Mouse (Mus musculus): ENCODE results near the gene Madcam1.
"Not testable (repeated sequence)": the region's sequence is repeated elsewhere in the genome, so short reads cannot be mapped to it uniquely, and the experiment has no call there.

Gene Madcam1

DNA sequence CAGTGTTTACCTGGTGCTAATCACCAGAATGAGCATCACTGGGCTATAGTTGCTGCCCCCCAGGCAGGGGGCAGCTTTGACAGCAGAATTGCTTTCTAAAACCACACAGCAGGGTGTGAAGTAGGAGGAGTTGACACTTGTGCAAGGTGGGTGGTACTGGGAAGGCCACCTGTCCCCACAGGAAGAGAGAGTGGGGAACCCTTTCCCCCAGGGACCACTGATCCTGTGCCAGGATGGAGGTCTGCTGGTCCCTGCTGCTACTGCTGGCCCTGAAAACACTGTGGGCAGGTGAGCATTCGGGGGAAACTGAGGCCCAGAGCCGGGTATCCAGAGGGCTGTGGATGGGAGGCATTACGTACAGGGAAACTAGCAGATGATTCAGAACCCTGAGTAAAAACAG is 24.8 kb downstream of the Madcam1 start:
- no peak for DNase-seq (ENCODE audit: low spot score in 2 of 2)

DNA sequence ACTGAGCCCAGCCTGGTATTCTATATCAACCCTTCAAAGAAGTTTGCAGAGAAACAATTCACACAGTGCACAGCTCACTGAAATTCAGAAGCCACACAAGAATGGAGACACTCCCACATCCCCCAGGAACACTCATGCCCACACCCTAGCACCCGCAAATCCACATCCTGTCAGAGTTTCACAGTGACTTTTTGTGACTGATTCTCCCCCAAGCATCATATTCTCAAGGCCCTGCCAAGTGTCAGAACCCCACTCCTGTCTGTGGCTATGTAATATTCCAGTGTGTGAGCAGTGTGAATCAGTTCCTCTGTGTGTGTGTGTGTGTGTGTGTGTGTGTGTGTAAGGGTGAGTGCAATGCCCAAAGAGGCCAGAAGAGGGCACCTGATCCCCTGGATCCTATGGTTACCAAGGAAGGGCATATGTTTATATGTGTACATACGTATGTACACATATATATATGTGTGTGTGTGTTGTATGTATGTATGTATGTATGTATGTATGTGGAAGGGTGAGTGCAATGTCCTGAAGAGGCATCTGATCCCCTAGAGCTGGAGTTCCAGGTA is 27.7 kb downstream of the Madcam1 start:
- DNase-seq (ENCODE audit: low spot score in 2 of 2): no peak

DNA sequence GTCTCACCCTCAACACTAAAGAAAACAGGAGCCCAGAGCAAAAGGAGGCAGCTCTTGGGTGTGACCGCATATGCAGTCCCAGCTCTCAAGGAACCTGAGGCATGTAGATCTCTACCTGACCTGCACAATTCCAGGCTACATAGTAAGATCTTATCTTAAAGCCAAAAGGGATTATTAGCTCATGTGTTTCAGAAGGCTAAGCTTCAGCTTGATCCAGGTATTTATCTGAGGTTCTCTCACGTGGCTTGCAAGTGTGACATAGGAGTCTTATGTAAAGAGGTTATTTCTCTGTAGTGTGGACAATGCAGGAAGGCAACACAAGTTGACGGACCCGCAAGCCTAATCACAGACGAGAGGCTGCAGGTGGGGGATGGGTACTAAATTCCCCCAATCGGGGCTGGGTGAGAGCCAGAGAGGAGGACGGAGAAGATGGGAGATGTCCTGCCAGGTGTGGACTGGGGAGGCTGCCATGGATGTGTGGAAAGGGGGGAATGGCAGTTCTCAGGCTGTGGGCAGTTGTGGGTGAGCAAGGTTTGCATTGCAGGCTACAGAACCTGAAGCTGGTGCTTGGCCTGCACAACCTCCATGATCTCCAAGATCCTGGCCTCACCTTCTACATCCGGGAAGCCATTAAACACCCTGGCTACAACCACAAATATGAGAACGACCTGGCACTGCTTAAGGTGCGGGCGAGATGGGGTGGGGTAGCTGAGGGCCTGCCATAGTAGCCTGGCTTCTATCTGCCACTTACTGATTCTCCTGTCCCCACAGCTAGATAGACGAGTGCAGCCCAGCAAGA is 29.4 kb downstream of the Madcam1 start:
- DNase-seq (ENCODE audit: low spot score in 2 of 2): no peak

GRCm38 (mm10) chr10:79694379-79694655 is 30.0 kb downstream of the Madcam1 start:
- DNase-seq (ENCODE audit: low spot score in 2 of 2): no peak

GRCm38 (mm10) chr10:79695231-79696128 is 31.1 kb downstream of the Madcam1 start:
- DNase-seq (ENCODE audit: low spot score in 2 of 2): peak in 1 of 2 experiments; percentile 65

DNA sequence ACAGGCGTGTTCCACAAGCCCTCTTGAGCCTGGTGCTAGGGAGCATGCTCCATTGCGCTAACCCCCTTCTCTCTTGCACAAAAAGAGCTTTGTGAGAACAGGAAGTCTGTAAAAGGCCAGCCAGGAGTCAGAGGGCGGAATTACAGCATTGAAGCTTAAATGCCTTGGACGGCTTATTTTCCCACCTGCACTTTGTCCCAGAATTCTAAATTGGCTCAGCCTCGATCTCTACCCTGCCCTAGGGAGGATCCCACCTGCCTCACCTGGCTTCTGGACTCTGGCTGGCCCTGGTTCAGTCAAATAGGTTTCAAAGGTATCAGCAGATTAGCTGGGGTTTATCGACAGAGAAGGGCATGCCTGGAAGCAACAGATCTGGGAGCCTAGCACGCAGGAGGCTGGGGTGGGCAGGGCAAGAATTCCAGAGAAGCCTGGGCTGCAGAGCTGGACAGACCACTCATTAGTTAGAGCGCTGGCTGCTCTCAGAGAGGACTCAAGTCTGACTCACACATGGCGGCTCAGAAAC is 31.8 kb downstream of the Madcam1 start:
- DNase-seq (ENCODE audit: low spot score in 2 of 2): no peak

GRCm38 (mm10) chr10:79697916-79698315 is 33.6 kb downstream of the Madcam1 start:
- DNase-seq (ENCODE audit: low spot score in 2 of 2): no peak

DNA sequence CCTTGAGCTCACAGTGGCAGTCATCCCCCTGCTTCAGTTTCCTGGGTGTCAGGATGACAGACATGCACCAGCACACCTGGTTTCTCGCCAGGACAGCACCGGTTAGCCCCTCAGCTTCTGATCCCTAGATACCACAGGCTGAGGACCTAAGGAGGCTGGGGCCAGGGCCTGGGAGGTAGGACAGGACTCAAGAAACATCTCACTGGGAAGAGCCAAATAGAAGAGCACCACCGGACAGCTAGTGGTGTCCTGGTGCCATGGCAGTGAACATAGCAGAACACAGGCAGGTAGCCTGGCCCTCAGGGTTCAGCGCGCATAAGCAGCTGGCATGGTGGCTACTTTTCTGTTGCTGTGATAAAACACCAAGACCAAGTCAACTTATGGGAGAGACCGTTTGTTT is 34.1 kb downstream of the Madcam1 start:
- DNase-seq (ENCODE audit: low spot score in 2 of 2): no peak

GRCm38 (mm10) chr10:79700676-79701075 is 36.3 kb downstream of the Madcam1 start:
- DNase-seq (ENCODE audit: low spot score in 2 of 2): no peak

DNA sequence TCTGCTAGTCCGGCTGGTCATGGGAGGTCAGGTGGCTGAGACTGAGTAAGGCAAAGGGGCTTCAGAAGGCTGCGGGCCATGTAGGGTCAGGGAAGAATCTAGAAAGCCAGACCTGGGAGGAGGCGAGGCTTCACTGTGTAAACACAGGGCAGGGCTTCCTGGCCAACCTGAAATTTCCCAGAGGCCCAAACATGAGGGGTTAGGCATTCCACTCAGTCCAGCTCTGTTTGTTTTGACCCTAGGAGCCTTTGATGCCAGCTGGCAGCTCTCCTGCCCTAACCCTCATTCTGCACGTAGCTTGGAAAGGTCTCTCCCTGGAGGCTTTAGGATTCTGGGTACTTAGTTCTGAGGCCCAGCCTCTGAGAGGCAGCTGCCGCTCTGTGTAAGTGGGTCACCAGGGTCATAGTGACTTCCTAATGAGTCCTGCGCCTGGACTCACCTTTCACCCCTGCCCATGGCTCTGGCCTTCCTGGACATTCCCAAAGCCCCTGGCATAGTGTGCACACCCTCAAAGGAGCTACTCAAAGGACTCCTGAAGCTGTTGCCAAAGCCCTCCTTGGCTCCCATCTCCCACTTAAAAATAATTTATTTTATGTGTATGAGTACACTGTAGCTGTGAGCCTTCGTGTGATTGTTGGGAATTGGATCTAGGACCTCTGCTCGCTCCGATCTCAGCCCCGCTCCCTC is 37.2 kb downstream of the Madcam1 start:
- DNase-seq (ENCODE audit: low spot score in 2 of 2): no peak

DNA sequence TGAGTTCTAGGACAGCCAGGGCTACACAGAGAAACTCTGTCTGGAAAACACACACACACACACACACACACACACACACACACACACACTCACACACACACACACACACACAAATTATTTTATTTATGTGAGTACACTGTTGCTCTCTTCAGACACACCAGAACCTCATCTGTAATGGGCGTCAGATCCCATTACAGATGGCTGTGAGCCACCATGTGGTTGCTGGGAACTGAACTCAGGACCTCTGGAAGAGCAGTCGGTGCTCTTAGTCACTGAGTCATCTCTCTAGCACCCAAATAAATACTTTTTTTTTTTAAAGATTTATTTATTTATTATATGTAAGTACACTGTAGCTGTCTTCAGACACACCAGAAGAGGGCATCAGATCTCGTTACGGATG is 38.6 kb downstream of the Madcam1 start:
- not testable (repeated sequence) for DNase-seq (ENCODE audit: low spot score in 2 of 2)

GRCm38 (mm10) chr10:79703541-79703940 is 39.2 kb downstream of the Madcam1 start:
- no peak for DNase-seq (ENCODE audit: low spot score in 2 of 2)

GRCm38 (mm10) chr10:79704065-79704969 is 40.0 kb downstream of the Madcam1 start, which contains the start of gene Bsg:
Gene Bsg, plus strand, starts transcription at chr10:79704491.
- peak; percentile 94 to 99 for DNase-seq (ENCODE audit: low spot score in 2 of 2)

GRCm38 (mm10) chr10:79704970-79705360 is 40.6 kb downstream of the Madcam1 start:
- no peak for DNase-seq (ENCODE audit: low spot score in 2 of 2)

- DNase-seq (ENCODE audit: low spot score in 2 of 2): no peak
Observed at GRCm38 (mm10) chr10:79705951-79706350, 41.6 kb downstream of the Madcam1 start.

DNA sequence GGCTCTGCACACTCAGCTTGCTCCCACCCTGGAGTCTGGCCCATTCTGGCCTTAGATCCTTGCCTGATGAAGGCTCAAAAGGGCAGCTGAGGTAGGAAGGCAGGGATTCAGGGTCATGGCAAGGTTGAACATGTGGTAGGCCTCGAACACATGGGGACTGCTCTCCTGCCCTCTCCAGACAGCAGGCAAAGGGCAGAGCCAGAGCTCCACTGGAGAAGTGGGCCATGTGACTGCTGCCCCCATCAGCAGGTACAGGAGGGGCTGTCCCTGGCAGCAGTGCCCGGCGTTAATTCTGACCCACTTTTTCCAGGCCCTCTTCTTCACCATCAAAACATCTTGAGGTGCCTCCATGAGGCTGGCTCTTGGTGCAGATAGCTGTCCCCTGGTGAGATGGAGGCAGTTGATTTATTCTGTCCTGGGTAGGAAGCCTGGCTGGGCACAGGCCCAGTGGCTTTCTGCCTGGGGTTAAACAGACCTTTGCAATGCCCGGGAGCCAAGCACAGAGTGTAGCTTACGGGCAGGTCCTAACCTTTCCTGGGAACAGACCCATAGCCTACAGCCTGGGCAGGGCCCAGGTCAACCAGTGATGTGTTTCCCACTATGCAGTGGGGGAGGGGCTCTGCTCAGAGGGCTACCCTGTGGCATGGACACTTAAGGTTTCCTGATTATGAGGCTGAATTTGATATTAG is 42.2 kb downstream of the Madcam1 start:
- DNase-seq (ENCODE audit: low spot score in 2 of 2): no peak

- no peak for DNase-seq (ENCODE audit: low spot score in 2 of 2)
Observed at GRCm38 (mm10) chr10:79707162-79707561, 42.8 kb downstream of the Madcam1 start.

GRCm38 (mm10) chr10:79707759-79708158 is 43.4 kb downstream of the Madcam1 start:
- DNase-seq (ENCODE audit: low spot score in 2 of 2): no peak

DNA sequence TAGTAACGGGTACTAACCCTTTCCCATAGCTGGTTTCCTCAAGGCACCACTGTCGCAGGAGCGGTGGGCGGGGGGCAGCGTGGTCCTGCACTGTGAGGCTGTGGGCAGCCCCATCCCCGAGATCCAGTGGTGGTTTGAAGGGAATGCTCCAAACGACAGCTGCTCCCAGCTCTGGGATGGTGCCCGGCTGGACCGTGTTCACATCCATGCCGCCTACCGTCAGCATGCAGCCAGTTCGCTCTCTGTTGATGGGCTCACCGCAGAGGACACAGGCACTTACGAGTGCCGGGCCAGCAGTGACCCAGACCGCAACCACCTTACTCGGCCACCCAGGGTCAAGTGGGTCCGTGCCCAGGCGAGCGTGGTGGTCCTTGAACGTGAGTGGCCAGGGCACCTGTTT is 44.3 kb downstream of the Madcam1 start:
- DNase-seq (ENCODE audit: low spot score in 2 of 2): no peak

- no peak for DNase-seq (ENCODE audit: low spot score in 2 of 2)
Observed at GRCm38 (mm10) chr10:79709307-79709706, 44.9 kb downstream of the Madcam1 start.
